Mouse (Mus musculus) adipocyte (in vitro differentiated cells): ENCODE results near the gene Nrxn3.

Experiments used
- DNase-seq: peaks from one replicate; pipeline ENCODE4 v3.0.0-alpha.2; 2016; ENCODE audit warnings: low spot score

The Nrxn3 gene

DNA sequence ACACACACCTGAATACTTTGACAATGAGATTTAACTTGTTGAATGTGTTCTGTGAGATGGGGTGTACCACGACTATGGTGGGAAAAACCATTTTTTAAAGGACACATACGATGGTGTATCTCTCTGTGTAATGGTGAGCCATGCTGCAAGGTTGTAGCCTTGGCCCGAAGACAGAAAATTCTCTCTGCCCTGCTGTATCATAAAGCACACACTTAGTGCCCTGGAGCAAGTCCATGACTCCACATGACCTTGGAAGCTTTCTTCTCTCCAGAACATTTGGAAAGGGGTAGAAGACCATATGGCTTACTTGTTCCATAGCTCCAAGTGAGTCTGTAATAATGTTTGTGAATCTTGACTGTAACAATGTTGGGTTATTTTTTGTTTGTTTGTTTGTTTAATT lies 1609.8 kb downstream of the Nrxn3 start:
- no peak for DNase-seq

- no peak for DNase-seq
Observed at GRCm38 (mm10) chr12:90337496-90338228, 1615.0 kb downstream of the Nrxn3 start.

- no peak for DNase-seq
Observed at GRCm38 (mm10) chr12:90338229-90338557, 1615.5 kb downstream of the Nrxn3 start.
